Mouse (Mus musculus): ENCODE data around the gene Gpr22.

Gene Gpr22

GRCm38 (mm10) chr12:31665999-31666398, 47.7 kb downstream of the Gpr22 start:
- DNase-seq: no peak
